In genomic region chrX:139026532-139027097, GRCm38 (mm10) we compare ENCODE assay signal across 18 mouse cellular contexts. TPM values are rescaled to one million over a fixed set of nuclear protein-coding genes. Genes with fewer than 3 reads are reported as not detected.
A peak's percentile ranks its signal among the peaks of the same experiment; 100 is the strongest.
DNase-seq lines count a peak whose midpoint lies in the region; ATAC-seq and TF ChIP-seq lines count a peak whose summit lies in the region.
"Had no signal": no experiment of that assay in that cellular context is flagged by ENCODE, and none has a peak within 500 bp of the region (broad histone marks: within the 10 kb centered on the region; RNA-seq: fewer than 3 reads in every experiment).

No protein-coding gene starts in this region.

- H3ac ChIP-seq in myocyte (ENCODE audit: control insufficient read depth, insufficient read length), result no peak overlapping the region

- no peak for TF ChIP-seq CTCF in kidney, postnatal 0 days (IDR thresholded peaks at IDR 0.05; ENCODE audit: low read depth)
- no peak for TF ChIP-seq CTCF in kidney, adult 2 months (conservative IDR thresholded peaks at IDR 0.05; ENCODE audit: insufficient read depth, insufficient read length, low read depth, low read length)
- TF ChIP-seq CTCF in lung, adult 2 months (IDR thresholded peaks at IDR 0.05; ENCODE audit: insufficient read depth, low read length), result no peak

- no peaks in the 10 kb centered on the region for H3K9me3 ChIP-seq in kidney, postnatal 0 days (replicated peaks; ENCODE audit: low read length)
- H3K9me3 ChIP-seq in lung, embryonic 16.5 days (ENCODE audit: control insufficient read depth, low read length), result no peaks in the 10 kb centered on the region
- H3K9me3 ChIP-seq: heart, embryonic 15.5 days; hindbrain, embryonic 13.5 days had no signal

- WGBS in kidney, postnatal 0 days, result 40% methylated on average over 3 of the region's 3 CpGs
- 15% methylated on average over 3 of the region's 3 CpGs for WGBS in kidney, adult 2 months
- 31% methylated on average over 3 of the region's 3 CpGs for WGBS in lung, embryonic 16.5 days
- 50% methylated on average over 3 of the region's 3 CpGs for WGBS in lung, adult 2 months

- H3K4me2 ChIP-seq in kidney, postnatal 0 days (ENCODE audit: low read length), result no peak overlapping the region
- H3K4me2 ChIP-seq in lung, embryonic 16.5 days (ENCODE audit: low read depth, low read length), result no peak overlapping the region
- peak overlapping the region; percentile 18 for H3K4me2 ChIP-seq in myocyte (ENCODE audit: low read depth)
- H3K4me2 ChIP-seq: heart, embryonic 11.5 days; heart, embryonic 15.5 days; hindbrain, embryonic 13.5 days had no signal

- no peaks in the 10 kb centered on the region for H3K4me1 ChIP-seq in kidney, postnatal 0 days (replicated peaks; ENCODE audit: insufficient read depth, low read length)
- no peaks in the 10 kb centered on the region for H3K4me1 ChIP-seq in kidney, adult 2 months (ENCODE audit: control insufficient read depth, insufficient read depth, low read length)
- H3K4me1 ChIP-seq in lung, embryonic 16.5 days (replicated peaks; ENCODE audit: control insufficient read depth, insufficient read depth, low read length), result no peaks in the 10 kb centered on the region
- H3K4me1 ChIP-seq in lung, adult 2 months (ENCODE audit: control insufficient read depth, insufficient read depth, low read length), result no peaks in the 10 kb centered on the region
- H3K4me1 ChIP-seq: hindbrain, embryonic 13.5 days had no signal

- H3K4me3 ChIP-seq in kidney, postnatal 0 days (replicated peaks; ENCODE audit: low read depth, low read length), result no peak overlapping the region
- no peak overlapping the region for H3K4me3 ChIP-seq in kidney, adult 2 months (ENCODE audit: insufficient read depth, low read depth, low read length)
- no peak overlapping the region for H3K4me3 ChIP-seq in lung, embryonic 16.5 days (ENCODE audit: low read length)
- H3K4me3 ChIP-seq in lung, adult 2 months (replicated peaks; ENCODE audit: extremely low read depth, low read depth, low read length), result no peak overlapping the region
- no peak overlapping the region for H3K4me3 ChIP-seq in myocyte
- H3K4me3 ChIP-seq: heart, adult 2 months; heart, embryonic 15.5 days; hindbrain, embryonic 13.5 days had no signal

- ATAC-seq in kidney, postnatal 0 days (replicated peaks; ENCODE audit: low FRiP score, low read depth), result no peak
- ATAC-seq in lung, embryonic 16.5 days (ENCODE audit: low read depth), result peak; percentile 90
- ATAC-seq: forebrain, embryonic 16.5 days; hindbrain, postnatal 0 days had no signal

- no peaks in the 10 kb centered on the region for H3K36me3 ChIP-seq in kidney, postnatal 0 days (ENCODE audit: insufficient read depth, low read length)
- H3K36me3 ChIP-seq in kidney, adult 2 months (ENCODE audit: control insufficient read depth, insufficient read depth, low read length), result no peaks in the 10 kb centered on the region
- H3K36me3 ChIP-seq in lung, embryonic 16.5 days (ENCODE audit: control insufficient read depth, insufficient read depth, low read length), result no peaks in the 10 kb centered on the region
- no peaks in the 10 kb centered on the region for H3K36me3 ChIP-seq in myocyte (ENCODE audit: control insufficient read depth, insufficient read depth)
- H3K36me3 ChIP-seq: heart, embryonic 15.5 days; hindbrain, embryonic 13.5 days had no signal

- H3K27ac ChIP-seq in kidney, postnatal 0 days, result no peak overlapping the region
- no peak overlapping the region for H3K27ac ChIP-seq in kidney, adult 2 months (ENCODE audit: insufficient read depth, low read depth, low read length)
- H3K27ac ChIP-seq in lung, embryonic 16.5 days (ENCODE audit: low read length), result peak overlapping the region; percentile 27; the same call in 1 of the 2 replicates
- H3K27ac ChIP-seq: heart, adult 2 months; heart, embryonic 15.5 days; hindbrain, embryonic 13.5 days; hindbrain, postnatal 0 days had no signal

- no peaks in the 10 kb centered on the region for H3K27me3 ChIP-seq in kidney, postnatal 0 days (ENCODE audit: insufficient read depth, low read length)
- no peaks in the 10 kb centered on the region for H3K27me3 ChIP-seq in kidney, adult 2 months (replicated peaks; ENCODE audit: control insufficient read depth, insufficient read depth, low read length)
- H3K27me3 ChIP-seq in lung, embryonic 16.5 days (ENCODE audit: control insufficient read depth, insufficient read depth, low read depth, low read length), result no peaks in the 10 kb centered on the region
- H3K27me3 ChIP-seq in myocyte (ENCODE audit: control insufficient read depth, insufficient read depth, insufficient read length), result no peaks in the 10 kb centered on the region
- H3K27me3 ChIP-seq: heart, embryonic 15.5 days; hindbrain, embryonic 13.5 days had no signal

- H3K9ac ChIP-seq in kidney, postnatal 0 days (ENCODE audit: low read depth, low read length), result no peak overlapping the region
- H3K9ac ChIP-seq in lung, embryonic 16.5 days (ENCODE audit: low read length), result no peak overlapping the region
- H3K9ac ChIP-seq: heart, embryonic 15.5 days; hindbrain, embryonic 13.5 days had no signal

- no peaks in the 10 kb centered on the region for H3K79me2 ChIP-seq in myocyte (ENCODE audit: control insufficient read depth, insufficient read depth)

- no peak for TF ChIP-seq POLR2A in kidney, adult 2 months (IDR thresholded peaks at IDR 0.05; ENCODE audit: low read depth, low read length)
- TF ChIP-seq POLR2A in lung, adult 2 months (IDR thresholded peaks at IDR 0.05; ENCODE audit: borderline replicate concordance, extremely low read depth, low read depth, low read length), result no peak
- TF ChIP-seq POLR2A in myocyte (IDR thresholded peaks at IDR 0.05; ENCODE audit: insufficient read length, low read depth), result no peak

- DNase-seq in kidney, postnatal 0 days (ENCODE audit: low spot score), result peak; percentile 37
- DNase-seq in kidney, adult 2 months, result no peak
- no peak for DNase-seq in lung, adult 2 months
- DNase-seq in NIH3T3 (ENCODE audit: low read depth), result peak; percentile 57
- no peak for DNase-seq in testis, postnatal 14 days (ENCODE audit: low spot score)
- DNase-seq: cerebellum, adult 18-20 months; cerebellum, adult 9-11 months; heart, adult 2 months had no signal

TF ChIP-seq in myocyte, 11 proteins besides CTCF, POLR2A, EP300 and RAD21:
- TF ChIP-seq TCF3 (IDR thresholded peaks at IDR 0.05; ENCODE audit: insufficient read length, low read depth) (no peak), REST (IDR thresholded peaks at IDR 0.05; ENCODE audit: insufficient read depth, insufficient read length) (no peak), TCF12 (IDR thresholded peaks at IDR 0.05; ENCODE audit: insufficient read depth, poor library complexity, severe bottlenecking) (no peak), MYOG (IDR thresholded peaks at IDR 0.05; ENCODE audit: control insufficient read depth in 1 of 3, insufficient read depth in 1 of 3, insufficient read length in 2 of 3, low read depth in 2 of 3) (no peak)

RNA-seq across cellular contexts. Expression of gene Serpina7, which starts 58.4 kb away (rescaled TPM):
- polyA plus RNA-seq in kidney, postnatal 0 days (2015; fragmentation: Nextera tagmentation; extraction: Ambion mirVana), result 0.13 and 0.33 TPM in 2 replicates
- polyA plus RNA-seq in kidney, adult 2 months (2012; rRNA removed), result 0.05 and 0.29 TPM in 2 replicates
- 0.23 and 0.25 TPM in 2 replicates for polyA plus RNA-seq in lung, embryonic 16.5 days (2015; fragmentation: Nextera tagmentation; extraction: Ambion mirVana)
- 0.15 TPM in 2 replicates for polyA plus RNA-seq in lung, adult 2 months (2012; rRNA removed)
- polyA plus RNA-seq in myocyte (2012; fragmentation: generic; extraction: Trizol), result not detected
- polyA plus RNA-seq: embryonic facial prominence, embryonic 11.5 days; forebrain, embryonic 11.5 days; forebrain, embryonic 16.5 days; heart, adult 2 months; heart, embryonic 11.5 days; heart, embryonic 15.5 days; hindbrain, embryonic 13.5 days; hindbrain, postnatal 0 days had no signal

RNA-seq across cellular contexts. Expression of gene 4930513O06Rik, which starts 59.4 kb away (rescaled TPM):
- polyA plus RNA-seq in kidney, postnatal 0 days (2015; fragmentation: Nextera tagmentation; extraction: Ambion mirVana), result not detected in 2 replicates
- not detected in 2 replicates for polyA plus RNA-seq in kidney, adult 2 months (2012; rRNA removed)
- polyA plus RNA-seq in lung, embryonic 16.5 days (2015; fragmentation: Nextera tagmentation; extraction: Ambion mirVana), result not detected in 2 replicates
- not detected in 2 replicates for polyA plus RNA-seq in lung, adult 2 months (2012; rRNA removed)
- not detected for polyA plus RNA-seq in myocyte (2012; fragmentation: generic; extraction: Trizol)
- polyA plus RNA-seq: embryonic facial prominence, embryonic 11.5 days; forebrain, embryonic 11.5 days; forebrain, embryonic 16.5 days; gonadal fat pad, adult 2 months; heart, adult 2 months; heart, embryonic 11.5 days; heart, embryonic 15.5 days; hindbrain, embryonic 13.5 days; hindbrain, postnatal 0 days had no signal

Comparison
In these comparisons a context has a peak if more than half of its experiments do, and no peak if none do; other contexts are left out.
1. DNase-seq: peak in kidney, postnatal 0 days (single experiment) and NIH3T3 (single experiment); none in kidney, adult 2 months (single experiment), lung, adult 2 months (single experiment) and testis, postnatal 14 days (single experiment).